Mouse (Mus musculus) lung, embryonic 14.5 days (tissue): ENCODE data around the gene Mast4. TPM values are rescaled to one million over a fixed set of nuclear protein-coding genes. Genes with fewer than 3 reads are reported as not detected.
A peak's percentile ranks its signal among the peaks of the same experiment; 100 is the strongest.

ENCODE experiments used
- ATAC-seq: fragments of 200-750 bp; cut with Nextera tagmentation; 2 replicates; pipeline ENCODE4 v1.8.0; 2017; ENCODE audit warnings: mild to moderate bottlenecking, moderate TSS enrichment, moderate library complexity; ENCODE audit not compliant: insufficient read depth
- DNase-seq: peaks from one replicate; pipeline ENCODE4 v3.0.0-alpha.2; 2015
- H3K27ac ChIP-seq: fragments of 300-500 bp; sonication (generic); 2 replicates; pipeline ENCODE4 v1.5.1; 2014; ENCODE audit warnings: low read depth, mild to moderate bottlenecking, moderate library complexity
- H3K27me3 ChIP-seq: fragments of 300-500 bp; sonication (generic); 2 replicates; pipeline ENCODE4 v1.6.1; 2014; ENCODE audit warnings: low read length, control low read depth; ENCODE audit not compliant: insufficient read depth
- H3K36me3 ChIP-seq: fragments of 300-500 bp; sonication (generic); 2 replicates; pipeline ENCODE4 v1.6.1; 2014; ENCODE audit warnings: control low read depth; ENCODE audit not compliant: insufficient read depth
- H3K4me1 ChIP-seq: fragments of 300-500 bp; sonication (generic); 2 replicates; pipeline ENCODE4 v1.6.1; 2014; ENCODE audit warnings: antibody characterized with exemption, control low read depth; ENCODE audit not compliant: insufficient read depth
- H3K4me2 ChIP-seq: fragments of 300-500 bp; sonication (generic); 2 replicates; pipeline ENCODE4 v1.6.1; 2014; ENCODE audit warnings: mild to moderate bottlenecking
- H3K4me3 ChIP-seq: fragments of 300-500 bp; sonication (generic); 2 replicates; pipeline ENCODE4 v1.5.1; 2014; ENCODE audit warnings: low read depth, low read length
- H3K9ac ChIP-seq: fragments of 300-500 bp; sonication (generic); 2 replicates; pipeline ENCODE4 v1.6.1; 2014
- H3K9me3 ChIP-seq: fragments of 300-500 bp; sonication (generic); 2 replicates; pipeline ENCODE4 v1.6.1; 2016; ENCODE audit warnings: low read depth, low read length, control low read depth
- CTCF ChIP-seq: IDR thresholded peaks from 2 replicates; pipeline ENCODE4 v1.5.1; 2016; ENCODE audit warnings: antibody characterized with exemption, low read depth
- WGBS: fragments of 180-500 bp; shearing (Covaris S2); extraction: QIAGEN DNeasy Blood & Tissue Kit; methylation state at CpG from one replicate; pipeline ENCODE4 v1.1.7; 2014; 5-methylcytosine and 5-hydroxymethylcytosine counted together
- polyA plus RNA-seq: library from polyadenylated mRNA; unstranded; fragments of >200 nt; fragmentation: Nextera tagmentation; extraction: Ambion mirVana; gene quantifications from 2 replicates; pipeline ENCODE4 v1.2.1, GENCODE M21; 2014

The Mast4 gene
- polyA plus RNA-seq, 1 experiment from 2014 or later: 30.8 TPM

DNA sequence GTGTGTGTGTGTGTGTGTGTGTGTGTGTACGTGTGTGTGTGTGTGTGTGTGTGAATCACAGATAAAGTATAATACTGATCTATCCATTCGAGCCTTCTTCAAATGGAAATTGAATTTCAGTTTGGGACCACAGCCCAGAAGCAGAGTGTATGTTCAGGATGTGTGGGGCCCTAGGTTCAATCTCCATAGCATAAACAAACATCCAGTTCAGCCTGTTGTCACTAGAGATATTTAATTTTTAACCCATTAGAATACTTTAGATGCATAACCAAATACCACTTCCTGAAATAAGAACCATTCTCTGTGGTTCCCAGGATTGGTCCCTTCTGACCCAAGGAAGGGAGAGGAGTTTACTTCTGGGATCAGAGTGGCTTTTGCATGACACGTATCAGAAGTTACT lies 468.8 kb downstream of the Mast4 start:
- H3K4me2 ChIP-seq: no peak overlapping the region
- peak; percentile 80 for ATAC-seq
- WGBS: 23% methylated on average over 3 of the region's 3 CpGs

DNA sequence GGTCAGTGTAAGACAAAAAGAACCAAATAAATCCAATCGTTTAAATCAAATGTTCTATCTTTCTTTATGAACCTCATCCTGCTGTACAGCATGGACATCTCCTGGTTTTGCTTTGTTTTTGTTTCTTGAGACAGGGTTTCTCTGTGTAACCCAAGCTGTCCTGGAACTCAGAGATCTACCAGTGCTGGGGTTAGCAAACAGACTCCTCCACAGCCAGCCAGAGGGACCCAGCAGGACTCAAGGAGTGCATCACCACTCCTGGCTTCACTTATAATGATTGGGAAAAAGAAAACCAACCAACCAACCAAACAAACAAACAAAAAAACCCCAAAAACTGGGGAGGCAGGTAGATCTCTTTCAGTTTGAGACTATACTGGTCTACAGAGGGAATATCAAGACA lies 469.5 kb downstream of the Mast4 start:
- TF ChIP-seq CTCF: no peak
- ATAC-seq (no peak), DNase-seq (no peak)
- Histone ChIP-seq H3K4me3 (no peak overlapping the region), H3K4me2 (no peak overlapping the region), H3K4me1 (peaks cover 19% of the 10 kb centered on the region; the same call in 1 of the 2 replicates), H3K27me3 (no peaks in the 10 kb centered on the region), H3K9ac (no peak overlapping the region), H3K36me3 (no peaks in the 10 kb centered on the region), H3K9me3 (no peaks in the 10 kb centered on the region), H3K27ac (peak overlapping the region; percentile 84)
- 57% methylated on average over 1 of the region's 1 CpGs for WGBS

More for the DNA sequence above, 468.8 kb downstream of the Mast4 start:
- no peak for TF ChIP-seq CTCF
- H3K4me1 ChIP-seq: peaks cover 15% of the 10 kb centered on the region; the same call in 1 of the 2 replicates
- H3K9ac ChIP-seq: no peak overlapping the region
- H3K9me3 ChIP-seq: no peaks in the 10 kb centered on the region
- no peaks in the 10 kb centered on the region for H3K36me3 ChIP-seq
- H3K27ac ChIP-seq: peak overlapping the region; percentile 84
- peak; percentile 78 for DNase-seq
- H3K4me3 ChIP-seq: no peak overlapping the region
- no peaks in the 10 kb centered on the region for H3K27me3 ChIP-seq

DNA sequence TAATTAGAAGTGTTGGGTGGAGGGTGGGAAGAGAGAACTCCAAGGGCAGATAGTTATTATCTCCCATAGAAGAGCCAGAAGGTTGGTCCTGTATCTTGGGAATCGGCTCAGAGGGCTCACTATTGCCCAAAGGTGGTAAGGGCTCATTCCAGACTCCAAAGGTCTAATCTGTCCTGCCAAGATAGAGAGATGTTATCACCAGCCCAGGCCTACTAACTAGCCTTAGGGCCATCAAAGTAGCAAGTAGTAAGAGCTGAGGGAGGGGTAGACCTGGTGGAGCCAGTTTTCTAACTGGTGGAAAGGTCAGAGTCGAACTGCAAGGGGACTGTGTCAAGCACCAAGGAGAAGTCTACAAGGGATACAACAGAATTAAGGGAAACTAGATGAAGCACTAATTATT lies 470.2 kb downstream of the Mast4 start:
- WGBS: 65% methylated on average over 2 of the region's 2 CpGs

DNA sequence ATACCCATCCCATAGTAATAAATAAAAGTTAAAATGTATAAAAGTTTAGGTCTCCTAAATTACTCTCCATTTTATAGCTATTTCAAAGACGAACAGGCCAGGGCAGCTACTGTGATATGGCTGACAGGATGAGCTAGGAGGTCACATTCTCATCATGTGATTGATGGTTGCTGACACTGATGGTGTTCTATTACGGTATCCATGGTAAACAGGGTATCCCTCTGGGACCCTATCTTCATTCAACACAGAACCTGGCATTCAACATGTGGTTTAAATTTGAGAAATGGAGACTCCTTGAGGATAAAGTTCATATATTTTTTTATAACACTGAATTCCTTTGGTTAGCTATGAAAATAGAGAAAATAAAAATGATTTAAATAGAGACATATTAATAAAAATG lies 471.3 kb downstream of the Mast4 start:
- Histone ChIP-seq H3K4me3 (no peak overlapping the region), H3K4me2 (no peak overlapping the region), H3K27ac (no peak overlapping the region), H3K4me1 (peaks cover 19% of the 10 kb centered on the region; the same call in 1 of the 2 replicates), H3K9me3 (no peaks in the 10 kb centered on the region), H3K9ac (no peak overlapping the region), H3K27me3 (no peaks in the 10 kb centered on the region), H3K36me3 (no peaks in the 10 kb centered on the region)
- ATAC-seq (no peak), DNase-seq (no peak)
- 55% methylated on average over 2 of the region's 2 CpGs for WGBS
- no peak for TF ChIP-seq CTCF

More for the DNA sequence above, 470.2 kb downstream of the Mast4 start:
- Histone ChIP-seq H3K4me3 (no peak overlapping the region), H3K9me3 (no peaks in the 10 kb centered on the region), H3K4me1 (peaks cover 19% of the 10 kb centered on the region; the same call in 1 of the 2 replicates), H3K36me3 (no peaks in the 10 kb centered on the region), H3K27me3 (no peaks in the 10 kb centered on the region), H3K4me2 (no peak overlapping the region), H3K9ac (no peak overlapping the region), H3K27ac (peak overlapping the region; percentile 62)
- TF ChIP-seq CTCF: no peak
- ATAC-seq (no peak), DNase-seq (no peak)

DNA sequence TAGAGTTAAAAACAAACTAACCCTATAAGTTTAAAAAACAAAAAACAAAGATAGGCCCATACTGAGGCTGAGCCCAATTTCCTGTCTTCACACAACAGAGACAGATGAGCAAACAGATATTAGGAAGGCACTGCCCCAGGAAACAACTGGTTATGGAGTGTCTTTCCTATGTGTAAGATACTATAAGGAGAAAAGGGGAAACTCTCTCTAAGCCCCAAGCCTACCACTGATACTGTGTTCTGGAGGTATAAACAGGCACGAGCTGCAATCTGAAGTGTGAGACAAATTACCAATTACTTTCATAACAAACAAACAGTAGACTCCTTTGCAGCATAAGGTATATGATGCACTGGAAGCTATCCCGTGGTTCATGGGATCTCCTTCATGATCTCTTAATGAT lies 471.9 kb downstream of the Mast4 start:
- WGBS: 52% methylated on average over 2 of the region's 2 CpGs
- ATAC-seq (no peak), DNase-seq (no peak)
- no peak overlapping the region for H3K9ac ChIP-seq
- H3K4me3 ChIP-seq: no peak overlapping the region
- H3K4me1 ChIP-seq: peaks cover 19% of the 10 kb centered on the region; the same call in 1 of the 2 replicates
- H3K9me3 ChIP-seq: no peaks in the 10 kb centered on the region
- no peaks in the 10 kb centered on the region for H3K36me3 ChIP-seq
- no peak overlapping the region for H3K27ac ChIP-seq
- H3K27me3 ChIP-seq: no peaks in the 10 kb centered on the region
- H3K4me2 ChIP-seq: no peak overlapping the region
- TF ChIP-seq CTCF: no peak

DNA sequence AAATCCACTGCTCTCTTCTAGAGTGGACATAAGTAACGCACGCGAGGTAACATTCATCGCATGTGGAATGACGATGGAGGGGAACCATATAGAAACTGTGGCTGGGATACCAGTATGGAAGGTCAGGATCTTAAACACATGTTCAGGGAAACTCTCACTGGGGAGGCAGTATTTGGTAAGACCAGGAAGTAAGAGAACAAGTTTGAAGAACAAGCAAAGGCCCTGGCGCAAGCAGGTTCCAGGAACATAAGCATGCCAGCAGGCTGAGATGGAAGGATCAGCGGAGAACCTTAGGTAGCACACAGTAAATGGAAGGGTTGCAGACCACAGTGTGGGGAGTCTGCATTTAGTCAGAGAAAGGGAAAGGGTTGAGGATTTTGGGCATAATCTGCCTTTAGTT lies 473.6 kb downstream of the Mast4 start:
- Histone ChIP-seq H3K27me3 (no peaks in the 10 kb centered on the region), H3K9me3 (no peaks in the 10 kb centered on the region), H3K36me3 (no peaks in the 10 kb centered on the region), H3K9ac (no peak overlapping the region), H3K4me3 (no peak overlapping the region), H3K4me2 (no peak overlapping the region), H3K27ac (peak overlapping the region; percentile 77), H3K4me1 (peaks cover 12% of the 10 kb centered on the region; the same call in 1 of the 2 replicates)
- ATAC-seq (no peak), DNase-seq (no peak)
- TF ChIP-seq CTCF: no peak
- 83% methylated on average over 7 of the region's 7 CpGs for whole genome bisulfite sequencing

DNA sequence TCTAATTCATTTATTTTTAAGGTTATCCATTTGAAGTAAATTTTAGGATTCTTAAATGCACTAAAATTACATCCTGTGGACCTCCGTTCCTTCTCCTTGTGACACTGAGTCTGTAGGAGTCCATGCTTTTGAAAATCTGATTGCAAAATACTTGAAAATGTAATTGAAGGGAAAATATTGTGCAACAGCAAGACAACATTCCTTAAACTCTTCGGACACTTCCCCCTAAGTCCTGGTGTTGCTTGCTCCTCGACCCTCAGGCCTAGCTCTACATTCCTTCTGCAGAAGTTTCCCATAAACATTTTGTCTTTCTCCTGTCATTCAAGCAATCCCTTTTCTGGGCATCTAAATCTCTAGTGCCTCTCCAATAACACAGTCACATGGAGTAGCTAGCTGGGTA lies 474.2 kb downstream of the Mast4 start:
- DNase-seq (peak; percentile 70), ATAC-seq (peak; percentile 62; the same call in 1 of the 2 replicates)
- Histone ChIP-seq H3K9me3 (no peaks in the 10 kb centered on the region), H3K4me1 (peaks cover 12% of the 10 kb centered on the region; the same call in 1 of the 2 replicates), H3K9ac (no peak overlapping the region), H3K36me3 (no peaks in the 10 kb centered on the region), H3K4me3 (no peak overlapping the region), H3K4me2 (no peak overlapping the region), H3K27ac (peak overlapping the region; percentile 77), H3K27me3 (no peaks in the 10 kb centered on the region)
- no peak for TF ChIP-seq CTCF
- WGBS: 37% methylated on average over 3 of the region's 3 CpGs

DNA sequence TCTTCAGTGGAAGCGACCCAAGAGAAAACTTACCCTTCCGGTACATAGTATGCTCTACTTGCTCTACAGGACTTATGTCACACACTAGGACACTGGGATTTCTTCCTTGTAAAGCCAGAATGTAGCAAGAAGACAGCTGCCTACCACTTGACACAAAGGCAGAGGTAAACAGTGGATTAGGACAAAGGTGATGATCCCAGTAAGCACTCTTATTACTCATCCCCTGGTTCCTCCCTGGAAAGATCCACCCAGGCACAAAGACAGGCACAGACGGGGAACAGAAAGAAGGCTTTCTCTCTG lies 476.8 kb downstream of the Mast4 start:
- 72% methylated on average over 3 of the region's 3 CpGs for WGBS
- no peak for ATAC-seq
- no peaks in the 10 kb centered on the region for H3K27me3 ChIP-seq
- no peak overlapping the region for H3K27ac ChIP-seq
- no peaks in the 10 kb centered on the region for H3K9me3 ChIP-seq
- H3K4me3 ChIP-seq: no peak overlapping the region
- no peak for TF ChIP-seq CTCF
- H3K4me2 ChIP-seq: no peak overlapping the region
- no peak overlapping the region for H3K9ac ChIP-seq
- H3K36me3 ChIP-seq: no peaks in the 10 kb centered on the region
- DNase-seq: no peak
- H3K4me1 ChIP-seq: peaks cover 12% of the 10 kb centered on the region; the same call in 1 of the 2 replicates
